Mouse (Mus musculus): ENCODE measurements around the gene Rtkn. TPM values are rescaled to one million over a fixed set of nuclear protein-coding genes. Genes with fewer than 3 reads are reported as not detected.

Rtkn gene
- polyA plus RNA-seq, 1 experiment from 2014 or later, result 20.3 TPM

GRCm38 (mm10) chr6:83131469-83132034 lies 3.7 kb upstream of the Rtkn start:
- H3K36me3 ChIP-seq, result no peaks in the 10 kb centered on the region
- 73% methylated on average over 6 of the region's 6 CpGs for WGBS
- no peak overlapping the region for H3K4me3 ChIP-seq
- no peaks in the 10 kb centered on the region for H3K9me3 ChIP-seq (replicated peaks)
- H3K27me3 ChIP-seq (replicated peaks), result peaks cover 11% of the 10 kb centered on the region; the same call in 1 of the 2 replicates
- H3K9ac ChIP-seq, result no peak overlapping the region; the same call in 1 of the 2 replicates
- peaks cover 16% of the 10 kb centered on the region for H3K4me1 ChIP-seq (replicated peaks)
- no peak overlapping the region for H3K4me2 ChIP-seq
- no peak overlapping the region for H3K27ac ChIP-seq (ENCODE audit: poor library complexity, severe bottlenecking)
- ATAC-seq (ENCODE audit: insufficient number of reproducible peaks, low FRiP score), result no peak

DNA sequence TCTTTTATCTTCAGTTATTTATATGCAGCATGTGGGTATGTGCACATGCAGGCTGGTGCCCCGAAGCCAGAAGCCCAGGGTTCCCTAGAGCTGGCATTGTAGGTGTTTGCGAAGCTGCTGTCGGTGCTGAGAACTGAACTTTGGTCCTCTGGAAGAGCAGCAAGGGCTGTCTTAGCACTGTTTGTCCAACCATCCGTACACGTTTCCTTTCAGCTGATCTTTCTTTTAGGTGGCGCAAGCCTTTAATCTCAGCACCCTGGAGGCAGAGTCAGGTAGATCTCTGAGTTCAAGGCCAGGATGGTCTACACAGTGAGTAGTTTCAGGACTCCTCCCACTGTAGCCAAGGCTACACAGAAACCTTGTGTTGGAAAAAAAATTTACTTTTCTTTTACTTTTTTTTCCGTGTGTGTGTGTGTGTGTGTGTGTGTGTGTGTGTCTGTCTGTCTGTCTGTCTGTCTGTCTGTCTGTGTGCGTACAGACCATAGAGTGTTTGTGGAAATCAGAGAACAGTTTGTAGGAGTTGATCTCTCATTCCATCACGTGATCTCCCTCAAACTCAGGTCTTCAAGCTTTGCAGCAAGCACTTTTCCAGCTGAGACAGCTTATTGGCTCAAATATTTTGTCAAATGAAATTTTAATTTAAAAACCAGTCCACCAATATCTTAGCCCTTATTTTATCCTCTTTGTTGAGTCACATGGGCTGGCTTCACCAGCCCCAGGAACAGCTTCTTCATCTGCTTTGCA lies 2.9 kb upstream of the Rtkn start:
- peaks cover 11% of the 10 kb centered on the region; the same call in 1 of the 2 replicates for H3K27me3 ChIP-seq (replicated peaks)
- no peak overlapping the region for H3K4me2 ChIP-seq
- no peak for ATAC-seq (ENCODE audit: insufficient number of reproducible peaks, low FRiP score)
- no peak overlapping the region for H3K27ac ChIP-seq (ENCODE audit: poor library complexity, severe bottlenecking)
- H3K36me3 ChIP-seq, result no peaks in the 10 kb centered on the region
- 78% methylated on average over 9 of the region's 9 CpGs for WGBS
- no peak overlapping the region for H3K4me3 ChIP-seq
- H3K9me3 ChIP-seq (replicated peaks), result no peaks in the 10 kb centered on the region
- H3K9ac ChIP-seq, result no peak overlapping the region
- peaks cover 18% of the 10 kb centered on the region for H3K4me1 ChIP-seq (replicated peaks)

DNA sequence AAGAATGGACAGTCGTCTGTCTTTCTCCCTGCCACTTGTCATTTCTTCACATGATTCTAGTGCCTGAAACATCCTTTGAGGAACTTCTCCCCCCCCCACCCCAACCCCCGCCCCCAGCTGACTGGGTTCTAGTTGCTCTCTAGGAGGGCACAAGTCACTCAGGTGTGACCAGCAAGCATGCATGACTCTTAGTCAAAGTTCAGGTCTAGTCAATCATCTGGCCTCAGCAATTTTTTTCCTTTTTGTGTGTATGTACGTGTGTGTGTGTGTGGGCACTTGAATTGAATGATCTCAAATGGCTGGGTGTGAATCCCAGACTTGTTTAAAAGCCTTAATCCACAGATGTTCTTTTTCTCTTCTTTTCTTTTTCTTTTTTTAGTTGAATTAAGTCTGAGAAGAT lies 1.0 kb upstream of the Rtkn start:
- H3K4me2 ChIP-seq, result no peak overlapping the region
- no peaks in the 10 kb centered on the region for H3K9me3 ChIP-seq (replicated peaks)
- no peak overlapping the region for H3K4me3 ChIP-seq
- peaks cover 11% of the 10 kb centered on the region; the same call in 1 of the 2 replicates for H3K27me3 ChIP-seq (replicated peaks)
- H3K36me3 ChIP-seq, result no peaks in the 10 kb centered on the region; the same call in 1 of the 2 replicates
- 70% methylated on average over 3 of the region's 3 CpGs for WGBS
- ATAC-seq (ENCODE audit: insufficient number of reproducible peaks, low FRiP score), result no peak
- no peak overlapping the region for H3K27ac ChIP-seq (ENCODE audit: poor library complexity, severe bottlenecking)
- H3K4me1 ChIP-seq (replicated peaks), result peaks cover 32% of the 10 kb centered on the region
- H3K9ac ChIP-seq, result no peak overlapping the region

- no peaks in the 10 kb centered on the region; the same call in 1 of the 2 replicates for H3K36me3 ChIP-seq
- H3K27me3 ChIP-seq (replicated peaks), result peaks cover 11% of the 10 kb centered on the region; the same call in 1 of the 2 replicates
- peak overlapping the region; percentile 68 for H3K4me3 ChIP-seq
- no peak for ATAC-seq (ENCODE audit: insufficient number of reproducible peaks, low FRiP score)
- 7% methylated on average over 37 of the region's 37 CpGs for WGBS
- no peak overlapping the region for H3K27ac ChIP-seq (ENCODE audit: poor library complexity, severe bottlenecking)
- H3K9ac ChIP-seq, result peak overlapping the region; percentile 92
- H3K4me1 ChIP-seq (replicated peaks), result peaks cover 34% of the 10 kb centered on the region
- H3K9me3 ChIP-seq (replicated peaks), result no peaks in the 10 kb centered on the region
- H3K4me2 ChIP-seq, result peak overlapping the region; percentile 85
Measured at GRCm38 (mm10) chr6:83135571-83136161, 403 bp downstream of the Rtkn start.

DNA sequence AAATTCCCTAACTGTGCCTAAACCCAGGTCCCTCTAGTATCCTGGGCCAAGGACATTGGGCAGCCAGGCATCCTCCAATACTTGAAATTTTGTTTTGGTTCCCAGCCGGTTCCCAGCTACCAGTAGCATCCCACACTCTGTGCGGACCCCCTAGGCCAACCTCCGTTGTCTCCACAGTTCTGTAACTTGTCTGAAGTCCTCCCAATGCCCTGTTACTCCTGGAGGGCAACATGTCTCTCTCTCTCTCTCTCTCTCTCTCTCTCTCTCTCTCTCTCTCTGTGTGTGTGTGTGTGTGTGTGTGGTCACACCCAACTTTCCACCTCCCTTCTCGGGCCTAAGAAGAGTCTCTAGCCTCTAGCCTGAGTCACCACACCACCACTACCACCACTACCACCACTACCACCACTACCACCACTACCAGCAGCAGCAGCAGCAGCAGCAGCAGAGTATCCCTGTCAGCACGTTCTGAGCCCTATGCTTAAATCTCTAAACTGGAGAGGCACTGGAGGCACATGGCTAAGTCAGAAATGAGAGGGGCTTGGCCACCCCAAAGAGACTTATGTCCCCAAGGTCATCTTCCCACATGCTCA lies 1.1 kb downstream of the Rtkn start:
- WGBS, result 21% methylated on average over 5 of the region's 5 CpGs
- H3K9ac ChIP-seq, result peak overlapping the region; percentile 92
- no peaks in the 10 kb centered on the region; the same call in 1 of the 2 replicates for H3K36me3 ChIP-seq
- H3K4me3 ChIP-seq, result peak overlapping the region; percentile 68
- peak overlapping the region; percentile 100 for H3K27ac ChIP-seq (ENCODE audit: poor library complexity, severe bottlenecking)
- no peak for ATAC-seq (ENCODE audit: insufficient number of reproducible peaks, low FRiP score)
- H3K27me3 ChIP-seq (replicated peaks), result peaks cover 11% of the 10 kb centered on the region; the same call in 1 of the 2 replicates
- peak overlapping the region; percentile 85 for H3K4me2 ChIP-seq
- peaks cover 37% of the 10 kb centered on the region for H3K4me1 ChIP-seq (replicated peaks)
- no peaks in the 10 kb centered on the region for H3K9me3 ChIP-seq (replicated peaks)

GRCm38 (mm10) chr6:83136881-83137575 lies 1.8 kb downstream of the Rtkn start:
- WGBS, result 1% methylated on average over 25 of the region's 26 CpGs
- H3K9me3 ChIP-seq (replicated peaks), result no peaks in the 10 kb centered on the region

DNA sequence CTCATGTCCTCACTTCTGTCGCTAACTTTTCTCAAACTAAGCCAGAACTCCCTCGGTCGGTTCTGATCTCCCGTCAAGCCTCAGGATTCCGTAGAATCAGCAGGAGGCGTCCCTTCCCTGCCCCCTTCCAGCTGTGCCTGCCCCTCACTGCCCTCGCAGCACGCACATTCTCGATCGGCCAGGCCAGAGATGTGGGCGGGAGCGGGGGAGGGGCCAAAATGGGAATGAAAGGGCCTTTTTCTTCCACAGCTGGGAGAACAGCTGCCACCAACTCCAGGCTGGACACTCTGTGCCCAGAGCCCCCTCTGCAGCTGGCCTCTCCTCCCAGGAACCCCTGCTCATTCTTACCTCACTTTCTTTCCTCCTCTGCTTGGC lies 2.3 kb downstream of the Rtkn start:
- ATAC-seq (ENCODE audit: insufficient number of reproducible peaks, low FRiP score), result peak; percentile 85
- H3K4me1 ChIP-seq (replicated peaks), result peaks cover 48% of the 10 kb centered on the region

More at GRCm38 (mm10) chr6:83136881-83137575, 1.8 kb downstream of the Rtkn start:
- peak overlapping the region; percentile 100 for H3K27ac ChIP-seq (ENCODE audit: poor library complexity, severe bottlenecking)
- peaks cover 43% of the 10 kb centered on the region for H3K4me1 ChIP-seq (replicated peaks)
- peak; percentile 83 for ATAC-seq (ENCODE audit: insufficient number of reproducible peaks, low FRiP score)
- peak overlapping the region; percentile 92 for H3K9ac ChIP-seq
- no peaks in the 10 kb centered on the region; the same call in 1 of the 2 replicates for H3K36me3 ChIP-seq
- H3K27me3 ChIP-seq (replicated peaks), result peaks cover 11% of the 10 kb centered on the region; the same call in 1 of the 2 replicates
- H3K4me3 ChIP-seq, result peak overlapping the region; percentile 68
- H3K4me2 ChIP-seq, result peak overlapping the region; percentile 85

DNA sequence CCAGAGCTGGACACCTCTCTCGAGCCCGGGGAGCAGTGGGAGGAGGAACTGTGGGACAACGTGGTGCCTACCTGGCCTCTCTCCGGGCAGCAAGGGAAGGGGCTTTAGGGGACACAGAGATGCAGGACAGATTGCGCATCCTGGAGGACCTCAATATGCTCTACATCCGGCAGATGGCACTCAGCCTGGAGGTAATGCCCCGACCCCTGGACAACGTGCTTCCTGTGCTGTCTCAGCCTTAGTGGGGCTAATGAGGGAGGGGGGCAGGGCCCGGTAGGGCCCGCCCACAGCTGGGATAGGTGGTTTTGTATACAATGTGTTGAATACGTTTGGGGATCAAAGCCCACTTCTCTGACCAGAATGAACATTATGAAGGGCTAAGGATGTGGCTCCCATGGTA lies 2.8 kb downstream of the Rtkn start:
- Histone ChIP-seq H3K27ac (ENCODE audit: poor library complexity, severe bottlenecking) (peak overlapping the region; percentile 100), H3K9ac (peak overlapping the region; percentile 92), H3K4me2 (peak overlapping the region; percentile 85), H3K4me3 (peak overlapping the region; percentile 68), H3K4me1 (replicated peaks) (peaks cover 53% of the 10 kb centered on the region), H3K9me3 (replicated peaks) (no peaks in the 10 kb centered on the region), H3K27me3 (replicated peaks) (peaks cover 11% of the 10 kb centered on the region; the same call in 1 of the 2 replicates), H3K36me3 (no peaks in the 10 kb centered on the region; the same call in 1 of the 2 replicates)
- WGBS, result 2% methylated on average over 11 of the region's 11 CpGs
- ATAC-seq (ENCODE audit: insufficient number of reproducible peaks, low FRiP score), result peak; percentile 50; the same call in 1 of the 2 replicates

More for the DNA sequence above, 2.3 kb downstream of the Rtkn start:
- WGBS, result 1% methylated on average over 12 of the region's 12 CpGs
- Histone ChIP-seq H3K9me3 (replicated peaks) (no peaks in the 10 kb centered on the region), H3K9ac (peak overlapping the region; percentile 92), H3K36me3 (no peaks in the 10 kb centered on the region; the same call in 1 of the 2 replicates), H3K27ac (ENCODE audit: poor library complexity, severe bottlenecking) (peak overlapping the region; percentile 100), H3K4me2 (peak overlapping the region; percentile 85), H3K27me3 (replicated peaks) (peaks cover 11% of the 10 kb centered on the region; the same call in 1 of the 2 replicates), H3K4me3 (peak overlapping the region; percentile 68)

- no peaks in the 10 kb centered on the region; the same call in 1 of the 2 replicates for H3K36me3 ChIP-seq
- no peak overlapping the region for H3K4me2 ChIP-seq
- H3K9ac ChIP-seq, result no peak overlapping the region
- no peak overlapping the region for H3K27ac ChIP-seq (ENCODE audit: poor library complexity, severe bottlenecking)
- no peaks in the 10 kb centered on the region for H3K9me3 ChIP-seq (replicated peaks)
- WGBS, result 87% methylated on average over 8 of the region's 8 CpGs
- peaks cover 2% of the 10 kb centered on the region; the same call in 1 of the 2 replicates for H3K27me3 ChIP-seq (replicated peaks)
- no peak overlapping the region for H3K4me3 ChIP-seq
- no peak for ATAC-seq (ENCODE audit: insufficient number of reproducible peaks, low FRiP score)
- peaks cover 54% of the 10 kb centered on the region for H3K4me1 ChIP-seq (replicated peaks)
Measured at GRCm38 (mm10) chr6:83140044-83140443, 4.8 kb downstream of the Rtkn start.

DNA sequence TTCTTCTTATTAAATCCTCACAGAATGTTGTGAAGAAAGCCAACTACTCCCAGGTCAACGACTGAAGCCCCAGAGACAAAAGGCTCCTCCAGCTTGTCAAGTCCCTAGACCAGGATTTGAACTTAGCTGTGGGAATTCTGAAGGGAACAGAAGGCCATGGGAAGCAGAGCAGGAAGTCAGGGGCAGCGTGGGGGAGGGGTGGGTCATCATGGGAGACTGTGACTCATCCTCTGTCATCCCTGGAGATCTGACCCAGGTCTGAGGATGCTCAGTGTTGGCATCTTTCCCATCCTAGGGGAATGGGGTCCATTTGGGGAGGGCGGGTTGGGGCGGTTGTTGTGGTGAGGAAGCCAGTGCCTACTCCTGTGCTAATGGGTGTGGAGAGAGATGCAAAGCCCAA lies 6.4 kb downstream of the Rtkn start:
- H3K4me3 ChIP-seq, result peak overlapping the region; percentile 42
- 55% methylated on average over 4 of the region's 4 CpGs for WGBS

More for the DNA sequence above, 6.4 kb downstream of the Rtkn start:
- peak overlapping the region; percentile 65 for H3K9ac ChIP-seq
- H3K36me3 ChIP-seq, result peaks cover 6% of the 10 kb centered on the region; the same call in 1 of the 2 replicates
- no peaks in the 10 kb centered on the region for H3K27me3 ChIP-seq (replicated peaks)
- H3K9me3 ChIP-seq (replicated peaks), result no peaks in the 10 kb centered on the region
- H3K27ac ChIP-seq (ENCODE audit: poor library complexity, severe bottlenecking), result peak overlapping the region; percentile 36; the same call in 1 of the 2 replicates
- H3K4me1 ChIP-seq (replicated peaks), result peaks cover 38% of the 10 kb centered on the region
- no peak for ATAC-seq (ENCODE audit: insufficient number of reproducible peaks, low FRiP score)
- H3K4me2 ChIP-seq, result peak overlapping the region; percentile 74
